Mouse (Mus musculus) bone marrow, adult 2 months (tissue): ENCODE results near the gene Krt35.

Experiments used
- CTCF ChIP-seq: fragments of 200-500 bp; IDR thresholded peaks from 2 replicates; pipeline ENCODE4 v1.5.1; 2011; ENCODE audit warnings: low read length, control low read depth; ENCODE audit not compliant: control insufficient read depth, insufficient read depth
- POLR2A ChIP-seq: fragments of 200-500 bp; IDR thresholded peaks from 2 replicates; pipeline ENCODE4 v1.6.1; 2011; ENCODE audit warnings: low read depth, mild to moderate bottlenecking, control low read depth, low read length, borderline replicate concordance; ENCODE audit not compliant: control insufficient read depth

- TF ChIP-seq POLR2A = no peak
- TF ChIP-seq CTCF = no peak
Observed at GRCm38 (mm10) chr11:100138809-100139208, 42.8 kb upstream of the Krt35 start.
